Mouse (Mus musculus) midbrain, embryonic 16.5 days (tissue): Measurements from ENCODE around the gene Hist3h2a. TPM values are rescaled to one million over a fixed set of nuclear protein-coding genes. Genes with fewer than 3 reads are reported as not detected.
A peak's percentile ranks its signal among the peaks of the same experiment; 100 is the strongest.

ENCODE experiments used
- ATAC-seq: fragments of 200-750 bp; cut with Nextera tagmentation; 2 replicates; pipeline ENCODE4 v1.8.0; 2017; ENCODE audit warnings: moderate TSS enrichment
- H3K27ac ChIP-seq: fragments of 300-500 bp; sonication (generic); 2 replicates; pipeline ENCODE4 v1.5.1; 2014; ENCODE audit warnings: mild to moderate bottlenecking, low read length, mixed read lengths
- H3K27me3 ChIP-seq: fragments of 300-500 bp; sonication (generic); 2 replicates; pipeline ENCODE4 v1.6.1; 2014; ENCODE audit warnings: low read depth, low read length, mixed read lengths; ENCODE audit not compliant: control insufficient read depth, insufficient read depth
- H3K36me3 ChIP-seq: fragments of 300-500 bp; sonication (generic); 2 replicates; pipeline ENCODE4 v1.6.1; 2014; ENCODE audit warnings: mild to moderate bottlenecking, low read length, moderate library complexity, mixed read lengths; ENCODE audit not compliant: control insufficient read depth, insufficient read depth
- H3K4me1 ChIP-seq: fragments of 300-500 bp; sonication (generic); 2 replicates; pipeline ENCODE4 v1.6.1; 2014; ENCODE audit warnings: mild to moderate bottlenecking, low read length, mixed read lengths; ENCODE audit not compliant: control insufficient read depth, insufficient read depth
- H3K4me2 ChIP-seq: fragments of 300-500 bp; sonication (generic); 2 replicates; pipeline ENCODE4 v1.6.1; 2014; ENCODE audit warnings: mild to moderate bottlenecking, low read length, mixed read lengths
- H3K4me3 ChIP-seq: fragments of 300-500 bp; sonication (generic); 2 replicates; pipeline ENCODE4 v1.5.1; 2014; ENCODE audit warnings: low read depth, mild to moderate bottlenecking, low read length, moderate library complexity, mixed read lengths
- H3K9ac ChIP-seq: fragments of 300-500 bp; sonication (generic); 2 replicates; pipeline ENCODE4 v1.6.1; 2014; ENCODE audit warnings: low read depth, low read length, mixed read lengths
- H3K9me3 ChIP-seq: fragments of 300-500 bp; sonication (generic); replicated peaks from 2 replicates; pipeline ENCODE4 v1.6.1; 2014; ENCODE audit warnings: mild to moderate bottlenecking, low read length, mixed read lengths; ENCODE audit not compliant: control insufficient read depth, poor library complexity, severe bottlenecking
- WGBS: fragments of 180-500 bp; shearing (Covaris S2); extraction: QIAGEN DNeasy Blood & Tissue Kit; methylation state at CpG from one replicate; pipeline ENCODE4 v1.1.7; 2014; 5-methylcytosine and 5-hydroxymethylcytosine counted together
- polyA plus RNA-seq: library from polyadenylated mRNA; unstranded; fragments of >200 nt; fragmentation: Nextera tagmentation; extraction: Ambion mirVana; gene quantifications from 2 replicates; pipeline ENCODE4 v1.2.1, GENCODE M21; 2015

Gene Hist3h2a
- polyA plus RNA-seq, 1 experiment from 2014 or later: 107 TPM

DNA sequence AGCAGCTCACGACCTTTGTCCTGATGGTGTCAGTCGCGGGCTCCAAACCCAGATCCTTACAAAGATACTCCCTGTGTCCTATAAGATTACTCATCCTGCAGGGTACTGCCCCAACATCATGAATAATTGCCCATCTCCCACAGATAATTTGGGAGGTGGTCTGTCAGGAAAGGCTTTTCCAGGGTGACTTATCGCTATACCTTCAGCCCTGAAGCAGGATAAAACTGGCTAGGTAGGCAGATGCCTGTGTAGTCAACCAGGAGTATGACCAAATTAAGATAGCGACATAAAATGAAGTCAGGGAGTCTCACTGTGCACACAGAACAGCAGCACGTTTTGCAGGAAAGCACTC is 15.4 kb upstream of the Hist3h2a start:
- WGBS: 11% methylated on average over 6 of the region's 6 CpGs
- H3K9me3 ChIP-seq: no peaks in the 10 kb centered on the region
- H3K4me1 ChIP-seq: peaks cover 22% of the 10 kb centered on the region
- peak overlapping the region; percentile 81 for H3K4me3 ChIP-seq
- H3K9ac ChIP-seq: peak overlapping the region; percentile 99
- H3K4me2 ChIP-seq: peak overlapping the region; percentile 51
- peaks cover 7% of the 10 kb centered on the region; the same call in 1 of the 2 replicates for H3K36me3 ChIP-seq
- peak overlapping the region; percentile 94 for H3K27ac ChIP-seq
- H3K27me3 ChIP-seq: no peaks in the 10 kb centered on the region
- peak; percentile 41 for ATAC-seq

DNA sequence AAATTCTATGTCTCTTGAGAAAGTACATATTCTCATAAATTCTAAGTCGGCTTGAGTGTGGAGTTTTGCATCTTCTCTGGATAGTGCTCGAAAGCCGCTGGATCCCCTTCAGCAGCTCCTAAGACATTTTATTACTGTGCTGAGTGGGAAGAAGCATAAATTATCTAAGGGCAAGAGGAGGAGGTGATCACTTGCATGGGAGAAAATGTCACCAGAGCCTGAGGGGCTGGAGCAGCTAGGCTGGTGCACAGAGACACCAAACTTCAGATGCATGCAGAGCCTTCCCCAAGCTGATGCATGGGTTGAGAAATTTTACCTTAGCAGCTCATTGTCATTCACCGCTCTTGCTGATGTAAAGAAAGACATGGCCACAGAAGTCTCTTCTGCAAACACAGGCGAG is 10.3 kb upstream of the Hist3h2a start:
- Histone ChIP-seq H3K4me2 (no peak overlapping the region), H3K9me3 (no peaks in the 10 kb centered on the region), H3K4me1 (peaks cover 8% of the 10 kb centered on the region), H3K9ac (no peak overlapping the region), H3K4me3 (no peak overlapping the region), H3K27ac (no peak overlapping the region), H3K36me3 (no peaks in the 10 kb centered on the region), H3K27me3 (no peaks in the 10 kb centered on the region)
- no peak for ATAC-seq
- 74% methylated on average over 5 of the region's 5 CpGs for WGBS

GRCm38 (mm10) chr11:58947306-58947705 is 7.2 kb upstream of the Hist3h2a start:
- no peak for ATAC-seq
- peak overlapping the region; percentile 68 for H3K4me3 ChIP-seq
- H3K9me3 ChIP-seq: no peaks in the 10 kb centered on the region
- no peaks in the 10 kb centered on the region for H3K36me3 ChIP-seq
- H3K9ac ChIP-seq: peak overlapping the region; percentile 67
- H3K4me2 ChIP-seq: peak overlapping the region; percentile 62
- H3K27me3 ChIP-seq: no peaks in the 10 kb centered on the region
- peak overlapping the region; percentile 99 for H3K27ac ChIP-seq
- WGBS: 72% methylated on average over 3 of the region's 3 CpGs
- peaks cover 22% of the 10 kb centered on the region for H3K4me1 ChIP-seq

GRCm38 (mm10) chr11:58947798-58948528 is 6.5 kb upstream of the Hist3h2a start:
- Histone ChIP-seq H3K4me1 (peaks cover 25% of the 10 kb centered on the region), H3K36me3 (no peaks in the 10 kb centered on the region), H3K4me2 (peak overlapping the region; percentile 62), H3K27ac (peak overlapping the region; percentile 99), H3K9me3 (no peaks in the 10 kb centered on the region), H3K4me3 (peak overlapping the region; percentile 68), H3K9ac (peak overlapping the region; percentile 67), H3K27me3 (no peaks in the 10 kb centered on the region)
- WGBS: 6% methylated on average over 23 of the region's 23 CpGs
- ATAC-seq: peak; percentile 81

DNA sequence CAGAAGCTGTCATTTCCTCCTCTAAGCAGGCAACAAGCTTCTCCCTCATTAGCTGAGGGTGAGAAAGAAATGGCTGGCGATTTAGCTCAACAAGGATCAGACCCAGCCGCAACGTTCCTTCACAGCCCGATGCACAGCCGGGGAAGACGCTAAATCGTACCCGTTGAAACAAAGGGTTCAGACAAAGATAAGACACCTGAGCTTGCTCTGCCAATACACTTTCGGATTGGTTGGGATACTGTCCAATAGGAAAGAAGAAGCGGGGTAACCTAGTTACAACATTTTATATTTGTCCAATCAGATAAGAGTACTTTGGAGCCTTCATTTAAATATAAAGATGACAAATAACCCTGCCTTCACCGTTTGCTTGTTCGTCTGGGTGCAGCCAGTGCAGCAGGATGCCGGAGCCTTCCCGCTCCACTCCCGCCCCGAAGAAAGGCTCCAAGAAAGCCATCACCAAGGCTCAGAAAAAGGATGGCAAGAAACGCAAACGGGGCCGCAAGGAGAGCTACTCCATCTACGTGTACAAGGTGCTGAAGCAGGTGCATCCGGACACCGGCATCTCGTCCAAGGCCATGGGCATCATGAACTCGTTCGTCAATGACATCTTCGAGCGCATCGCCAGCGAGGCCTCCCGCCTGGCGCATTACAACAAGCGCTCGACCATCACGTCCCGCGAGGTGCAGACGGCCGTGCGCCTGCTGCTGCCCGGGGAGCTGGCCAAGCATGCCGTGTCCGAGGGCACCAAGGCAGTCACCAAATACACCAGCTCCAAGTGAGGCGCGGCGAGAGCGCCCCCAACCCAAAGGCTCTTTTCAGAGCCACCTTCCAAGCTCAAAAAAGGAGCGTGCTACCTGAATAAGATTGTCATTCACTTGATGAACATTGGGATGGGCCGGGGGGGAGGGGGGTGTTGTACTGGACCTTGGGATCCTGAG is 5.7 kb upstream of the Hist3h2a start, which contains the start of gene Hist3h2ba:
Gene Hist3h2ba (plus strand): TSS at position 379 of the 938 bp plus-strand sequence.
- under 1% methylated on average over 45 of the region's 48 CpGs for WGBS
- no peaks in the 10 kb centered on the region for H3K9me3 ChIP-seq
- H3K9ac ChIP-seq: peak within 1 kb of the TSS; percentile 79
- H3K27ac ChIP-seq: peak within 1 kb of the TSS; percentile 99
- no peaks in the 10 kb centered on the region for H3K36me3 ChIP-seq
- peaks cover 26% of the 10 kb centered on the region for H3K4me1 ChIP-seq
- ATAC-seq: peak; percentile 93
- no peaks in the 10 kb centered on the region for H3K27me3 ChIP-seq
- H3K4me3 ChIP-seq: peak within 1 kb of the TSS; percentile 68
- peak within 1 kb of the TSS; percentile 62 for H3K4me2 ChIP-seq

GRCm38 (mm10) chr11:58949480-58950431 is 4.7 kb upstream of the Hist3h2a start:
- peaks cover 26% of the 10 kb centered on the region for H3K4me1 ChIP-seq
- 2% methylated on average over 20 of the region's 20 CpGs for WGBS
- peak overlapping the region; percentile 61 for H3K4me2 ChIP-seq
- H3K4me3 ChIP-seq: peak overlapping the region; percentile 68
- H3K27ac ChIP-seq: peak overlapping the region; percentile 99
- no peaks in the 10 kb centered on the region for H3K27me3 ChIP-seq
- peak overlapping the region; percentile 79 for H3K9ac ChIP-seq
- peak; percentile 44; the same call in 1 of the 2 replicates for ATAC-seq
- no peaks in the 10 kb centered on the region for H3K36me3 ChIP-seq
- no peaks in the 10 kb centered on the region for H3K9me3 ChIP-seq

DNA sequence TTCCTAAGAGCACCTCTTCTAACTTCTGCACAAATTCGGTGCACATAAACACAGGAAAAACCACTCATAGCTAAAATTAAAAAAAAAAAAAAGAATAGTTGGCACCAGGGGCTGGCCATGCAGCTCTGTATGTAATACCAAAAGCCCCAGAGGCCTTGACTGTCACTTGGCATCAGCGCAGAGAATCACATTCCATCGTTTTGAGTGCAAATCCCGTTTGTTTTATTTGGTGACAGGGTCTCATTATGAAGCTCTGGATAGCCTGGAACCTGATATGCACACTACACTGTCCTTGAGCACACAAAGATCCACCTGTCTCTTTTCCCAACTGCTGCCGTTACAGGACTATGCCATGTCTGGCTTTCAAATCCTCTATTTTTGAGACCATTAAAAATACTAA is 3.3 kb upstream of the Hist3h2a start:
- peak overlapping the region; percentile 99 for H3K27ac ChIP-seq

More for the DNA sequence above, 3.3 kb upstream of the Hist3h2a start:
- H3K4me1 ChIP-seq: peaks cover 27% of the 10 kb centered on the region
- peak overlapping the region; percentile 79 for H3K9ac ChIP-seq
- no peaks in the 10 kb centered on the region for H3K27me3 ChIP-seq
- peak overlapping the region; percentile 68 for H3K4me3 ChIP-seq
- no peaks in the 10 kb centered on the region for H3K9me3 ChIP-seq
- H3K36me3 ChIP-seq: no peaks in the 10 kb centered on the region
- peak overlapping the region; percentile 61 for H3K4me2 ChIP-seq
- ATAC-seq: no peak
- WGBS: 54% methylated on average over 5 of the region's 5 CpGs
